Mouse (Mus musculus) stomach, embryonic 16.5 days (tissue): ENCODE data around the gene Gm28539. TPM values are rescaled to one million over a fixed set of nuclear protein-coding genes. Genes with fewer than 3 reads are reported as not detected.

Experiments
- ATAC-seq: fragments of 200-750 bp; cut with Nextera tagmentation; 2 replicates; pipeline ENCODE4 v1.8.0; 2017; ENCODE audit warnings: moderate number of reproducible peaks, moderate TSS enrichment; ENCODE audit not compliant: insufficient read depth, low FRiP score
- H3K27ac ChIP-seq: fragments of 300-500 bp; sonication (generic); 2 replicates; pipeline ENCODE4 v1.5.1; 2014; ENCODE audit warnings: low read length
- H3K27me3 ChIP-seq: fragments of 300-500 bp; sonication (generic); 2 replicates; pipeline ENCODE4 v1.6.1; 2014; ENCODE audit warnings: low read length, control low read depth, mixed read lengths; ENCODE audit not compliant: control insufficient read depth, insufficient read depth
- H3K36me3 ChIP-seq: fragments of 300-500 bp; sonication (generic); 2 replicates; pipeline ENCODE4 v1.6.1; 2014; ENCODE audit warnings: low read length; ENCODE audit not compliant: control insufficient read depth, insufficient read depth
- H3K4me1 ChIP-seq: fragments of 300-500 bp; sonication (generic); 2 replicates; pipeline ENCODE4 v1.6.1; 2014; ENCODE audit warnings: low read length, control low read depth, mixed read lengths; ENCODE audit not compliant: control insufficient read depth, insufficient read depth
- H3K4me2 ChIP-seq: fragments of 300-500 bp; sonication (generic); 2 replicates; pipeline ENCODE4 v1.6.1; 2014; ENCODE audit warnings: low read depth, low read length, mixed read lengths
- H3K4me3 ChIP-seq: fragments of 300-500 bp; sonication (generic); replicated peaks from 2 replicates; pipeline ENCODE4 v1.5.1; 2014; ENCODE audit warnings: mild to moderate bottlenecking, low read length
- H3K9ac ChIP-seq: fragments of 300-500 bp; sonication (generic); 2 replicates; pipeline ENCODE4 v1.6.1; 2014; ENCODE audit warnings: low read length
- H3K9me3 ChIP-seq: fragments of 300-500 bp; sonication (generic); replicated peaks from 2 replicates; pipeline ENCODE4 v1.6.1; 2016; ENCODE audit warnings: low read length, control low read depth; ENCODE audit not compliant: control insufficient read depth
- WGBS: fragments of 180-500 bp; shearing (Covaris S2); extraction: QIAGEN DNeasy Blood & Tissue Kit; methylation state at CpG from one replicate; pipeline ENCODE4 v1.1.7; 2014; 5-methylcytosine and 5-hydroxymethylcytosine counted together
- polyA plus RNA-seq: library from polyadenylated mRNA; unstranded; fragments of >200 nt; fragmentation: Nextera tagmentation; extraction: Ambion mirVana; gene quantifications from 2 replicates; pipeline ENCODE4 v1.2.1, GENCODE M21; 2015

Gene Gm28539
- polyA plus RNA-seq, 1 experiment from 2014 or later: not detected

- Histone ChIP-seq H3K4me1 (peaks cover 4% of the 10 kb centered on the region), H3K4me2 (peak overlapping the region; percentile 81), H3K27ac (peak overlapping the region; percentile 96), H3K9ac (peak overlapping the region; percentile 89), H3K36me3 (peaks cover 7% of the 10 kb centered on the region; the same call in 1 of the 2 replicates), H3K9me3 (no peaks in the 10 kb centered on the region), H3K27me3 (no peaks in the 10 kb centered on the region), H3K4me3 (peak overlapping the region; percentile 79)
- ATAC-seq: peak; percentile 11; the same call in 1 of the 2 replicates
- WGBS: under 1% methylated on average over 39 of the region's 43 CpGs
Observed at GRCm38 (mm10) chr16:18877386-18878090, 41.2 kb downstream of the Gm28539 start.

GRCm38 (mm10) chr16:18878091-18878720 lies 41.8 kb downstream of the Gm28539 start:
- Histone ChIP-seq H3K27ac (peak overlapping the region; percentile 96), H3K9ac (peak overlapping the region; percentile 89), H3K4me2 (peak overlapping the region; percentile 81), H3K4me1 (peaks cover 4% of the 10 kb centered on the region), H3K36me3 (peaks cover 6% of the 10 kb centered on the region; the same call in 1 of the 2 replicates), H3K27me3 (no peaks in the 10 kb centered on the region), H3K4me3 (peak overlapping the region; percentile 79), H3K9me3 (no peaks in the 10 kb centered on the region)
- WGBS: 21% methylated on average over 20 of the region's 20 CpGs
- no peak for ATAC-seq

- H3K4me1 ChIP-seq: no peaks in the 10 kb centered on the region; the same call in 1 of the 2 replicates
- ATAC-seq: no peak
- H3K36me3 ChIP-seq: 0 out of 2 replicates have a peak, but pooled peaks cover 3% of the 10 kb centered on the region
- H3K9ac ChIP-seq: no peak overlapping the region
- H3K27me3 ChIP-seq: no peaks in the 10 kb centered on the region
- no peak overlapping the region for H3K4me3 ChIP-seq
- no peak overlapping the region for H3K27ac ChIP-seq
- no peak overlapping the region for H3K4me2 ChIP-seq
- H3K9me3 ChIP-seq: no peaks in the 10 kb centered on the region
Observed at GRCm38 (mm10) chr16:18884044-18884443, 47.7 kb downstream of the Gm28539 start.

DNA sequence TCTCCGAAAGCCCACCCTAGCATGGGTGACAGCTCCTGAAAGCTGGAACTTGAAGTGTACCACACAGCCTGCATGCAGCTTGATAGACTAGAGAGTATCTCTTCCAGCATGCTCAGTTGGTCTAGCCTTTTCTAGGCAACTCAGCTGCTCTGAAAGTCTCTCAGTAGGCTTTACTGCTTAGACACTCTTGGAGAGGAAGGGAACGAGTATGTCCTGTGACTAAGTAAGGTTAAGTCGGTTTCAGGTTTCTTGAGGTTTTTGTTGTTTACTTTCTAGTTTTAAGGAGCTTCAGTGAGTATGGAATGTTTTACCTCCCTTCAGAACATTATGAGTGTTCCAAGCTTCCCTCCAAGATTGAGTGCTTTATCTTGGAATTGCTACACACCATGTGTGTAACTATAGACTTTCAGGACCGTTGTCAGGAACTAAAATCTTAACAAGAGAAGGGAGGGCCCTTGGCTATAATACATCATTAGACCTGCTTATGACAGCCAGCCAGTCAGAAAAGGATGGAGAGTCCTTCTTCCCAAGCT lies 57.5 kb downstream of the Gm28539 start:
- H3K4me3 ChIP-seq: no peak overlapping the region
- H3K9me3 ChIP-seq: no peaks in the 10 kb centered on the region
- 61% methylated on average over 4 of the region's 4 CpGs for WGBS
- no peak for ATAC-seq
- no peak overlapping the region for H3K4me2 ChIP-seq
- no peak overlapping the region for H3K27ac ChIP-seq
- no peak overlapping the region for H3K9ac ChIP-seq
- peaks cover 11% of the 10 kb centered on the region; the same call in 1 of the 2 replicates for H3K36me3 ChIP-seq
- no peaks in the 10 kb centered on the region for H3K27me3 ChIP-seq
- no peaks in the 10 kb centered on the region; the same call in 1 of the 2 replicates for H3K4me1 ChIP-seq

- no peak overlapping the region for H3K9ac ChIP-seq
- H3K4me2 ChIP-seq: no peak overlapping the region
- H3K4me3 ChIP-seq: no peak overlapping the region
- no peaks in the 10 kb centered on the region for H3K9me3 ChIP-seq
- ATAC-seq: no peak
- no peak overlapping the region for H3K27ac ChIP-seq
- H3K36me3 ChIP-seq: peaks cover 13% of the 10 kb centered on the region; the same call in 1 of the 2 replicates
- H3K27me3 ChIP-seq: no peaks in the 10 kb centered on the region
- WGBS: 68% methylated on average over 3 of the region's 3 CpGs
- no peaks in the 10 kb centered on the region for H3K4me1 ChIP-seq
Observed at GRCm38 (mm10) chr16:18895249-18895648, 58.9 kb downstream of the Gm28539 start.

GRCm38 (mm10) chr16:18896429-18896828 lies 60.0 kb downstream of the Gm28539 start:
- 58% methylated on average over 10 of the region's 10 CpGs for WGBS
- H3K4me1 ChIP-seq: no peaks in the 10 kb centered on the region
- no peak overlapping the region for H3K4me3 ChIP-seq
- H3K9me3 ChIP-seq: no peaks in the 10 kb centered on the region
- H3K27ac ChIP-seq: no peak overlapping the region
- H3K9ac ChIP-seq: no peak overlapping the region
- ATAC-seq: no peak; the same call in 1 of the 2 replicates
- no peak overlapping the region for H3K4me2 ChIP-seq
- no peaks in the 10 kb centered on the region for H3K27me3 ChIP-seq
- peaks cover 13% of the 10 kb centered on the region; the same call in 1 of the 2 replicates for H3K36me3 ChIP-seq

DNA sequence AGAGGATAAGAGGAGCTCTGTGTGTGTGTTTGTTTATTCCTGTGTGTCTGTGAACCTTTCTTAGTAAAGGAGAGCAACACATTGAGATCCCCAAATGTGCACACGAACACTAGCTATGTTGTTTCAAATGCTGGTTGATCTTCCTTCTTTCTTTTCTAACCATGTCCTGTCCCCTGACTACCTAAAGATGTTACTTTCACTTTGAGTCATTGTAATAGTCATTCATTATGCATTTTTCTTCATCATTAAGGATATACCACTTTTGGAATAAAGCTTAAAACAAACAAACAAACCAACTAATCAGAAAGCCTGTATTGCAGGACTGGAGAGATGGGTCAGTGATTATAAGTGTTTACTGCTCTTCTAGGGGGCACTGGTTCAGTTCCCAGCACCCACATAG lies 69.3 kb downstream of the Gm28539 start:
- no peak for ATAC-seq
- WGBS: 94% methylated on average over 1 of the region's 1 CpGs
- no peak overlapping the region for H3K4me3 ChIP-seq
- no peak overlapping the region for H3K9ac ChIP-seq
- no peak overlapping the region for H3K27ac ChIP-seq
- peaks cover 14% of the 10 kb centered on the region for H3K36me3 ChIP-seq
- no peak overlapping the region for H3K4me2 ChIP-seq
- H3K27me3 ChIP-seq: no peaks in the 10 kb centered on the region
- H3K9me3 ChIP-seq: no peaks in the 10 kb centered on the region
- no peaks in the 10 kb centered on the region for H3K4me1 ChIP-seq

DNA sequence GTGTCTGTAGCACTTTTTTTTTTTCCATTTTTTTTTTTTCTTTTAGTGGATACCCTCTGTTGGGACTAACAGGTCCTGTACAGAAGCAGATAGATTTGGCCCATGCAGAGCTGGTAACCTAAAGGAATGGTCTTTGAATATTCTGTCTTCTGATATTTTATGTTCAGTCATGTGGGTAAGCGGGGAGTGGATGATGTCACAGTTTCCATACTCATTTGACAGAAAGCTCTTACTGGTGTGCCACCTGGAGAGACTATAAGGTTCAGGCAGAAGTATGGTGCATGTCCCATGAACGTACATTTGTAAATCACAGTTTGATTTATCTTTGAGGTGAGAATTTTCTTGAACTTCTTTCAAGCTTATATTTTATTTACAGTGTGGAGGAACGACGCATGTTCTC lies 79.7 kb downstream of the Gm28539 start:
- H3K4me1 ChIP-seq: no peaks in the 10 kb centered on the region
- no peak overlapping the region for H3K9ac ChIP-seq
- H3K27me3 ChIP-seq: no peaks in the 10 kb centered on the region
- ATAC-seq: no peak
- no peaks in the 10 kb centered on the region for H3K9me3 ChIP-seq
- 0 out of 2 replicates have a peak, but pooled peaks cover 6% of the 10 kb centered on the region for H3K36me3 ChIP-seq
- no peak overlapping the region for H3K27ac ChIP-seq
- H3K4me3 ChIP-seq: no peak overlapping the region
- 89% methylated on average over 4 of the region's 4 CpGs for WGBS
- H3K4me2 ChIP-seq: no peak overlapping the region

GRCm38 (mm10) chr16:18921771-18922170 lies 85.4 kb downstream of the Gm28539 start:
- H3K4me3 ChIP-seq: no peak overlapping the region
- ATAC-seq: no peak
- no peaks in the 10 kb centered on the region for H3K9me3 ChIP-seq
- no peak overlapping the region for H3K27ac ChIP-seq
- H3K27me3 ChIP-seq: no peaks in the 10 kb centered on the region
- no peaks in the 10 kb centered on the region for H3K4me1 ChIP-seq
- peaks cover 27% of the 10 kb centered on the region for H3K36me3 ChIP-seq
- no peak overlapping the region for H3K9ac ChIP-seq
- 83% methylated on average over 2 of the region's 2 CpGs for WGBS
- no peak overlapping the region for H3K4me2 ChIP-seq
